Mouse (Mus musculus) intestine, embryonic 15.5 days (tissue): ENCODE measurements around the gene Pkig. TPM values are rescaled to one million over a fixed set of nuclear protein-coding genes. Genes with fewer than 3 reads are reported as not detected.

Source experiments
- ATAC-seq: fragments of 200-750 bp; cut with Nextera tagmentation; 2 replicates; pipeline ENCODE4 v1.8.0; 2017; ENCODE audit warnings: moderate TSS enrichment, moderate library complexity
- H3K27ac ChIP-seq: fragments of 300-500 bp; sonication (generic); 2 replicates; pipeline ENCODE4 v1.5.1; 2015; ENCODE audit warnings: mild to moderate bottlenecking, inconsistent platforms
- H3K27me3 ChIP-seq: fragments of 300-500 bp; sonication (generic); replicated peaks from 2 replicates; pipeline ENCODE4 v1.6.1; 2015; ENCODE audit warnings: inconsistent platforms
- H3K36me3 ChIP-seq: fragments of 300-500 bp; sonication (generic); 2 replicates; pipeline ENCODE4 v1.6.1; 2015; ENCODE audit warnings: inconsistent platforms
- H3K4me1 ChIP-seq: fragments of 300-500 bp; sonication (generic); replicated peaks from 2 replicates; pipeline ENCODE4 v1.6.1; 2015; ENCODE audit warnings: inconsistent platforms
- H3K4me2 ChIP-seq: fragments of 300-500 bp; sonication (generic); replicated peaks from 2 replicates; pipeline ENCODE4 v1.6.1; 2015; ENCODE audit warnings: mild to moderate bottlenecking, inconsistent platforms
- H3K4me3 ChIP-seq: fragments of 300-500 bp; sonication (generic); replicated peaks from 2 replicates; pipeline ENCODE4 v1.5.1; 2015; ENCODE audit warnings: inconsistent platforms
- H3K9ac ChIP-seq: fragments of 300-500 bp; sonication (generic); 2 replicates; pipeline ENCODE4 v1.6.1; 2015; ENCODE audit warnings: inconsistent platforms
- H3K9me3 ChIP-seq: fragments of 300-500 bp; sonication (generic); 2 replicates; pipeline ENCODE4 v1.6.1; 2016; ENCODE audit warnings: inconsistent platforms
- WGBS: fragments of 180-500 bp; shearing (Covaris S2); methylation state at CpG from one replicate; pipeline ENCODE4 v1.1.7; 2015; 5-methylcytosine and 5-hydroxymethylcytosine counted together
- polyA plus RNA-seq: library from polyadenylated mRNA; unstranded; fragments of >200 nt; fragmentation: Nextera tagmentation; extraction: Ambion mirVana; gene quantifications from 2 replicates; pipeline ENCODE4 v1.2.1, GENCODE M21; 2015

The Pkig gene
- polyA plus RNA-seq, 1 experiment from 2014 or later = 122 TPM

DNA sequence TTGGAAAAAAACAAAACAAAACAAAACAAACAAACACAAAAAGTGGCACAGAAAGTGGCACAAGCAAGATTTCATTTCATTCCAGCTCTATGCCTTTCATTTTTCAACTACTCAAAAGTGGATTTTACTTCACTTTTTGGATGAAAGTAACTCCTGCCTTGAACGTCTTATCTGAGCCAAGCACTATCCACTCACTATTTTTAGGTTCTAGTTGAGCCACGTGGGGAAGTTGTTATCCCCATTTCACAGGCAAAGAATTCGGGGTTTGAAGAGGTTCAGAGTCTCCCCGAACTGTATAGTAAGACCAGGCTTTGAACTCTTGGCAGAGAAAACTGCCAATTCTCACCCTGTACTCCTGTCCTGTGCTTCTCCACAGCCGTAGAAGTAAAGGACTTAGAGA, 50.1 kb downstream of the Pkig start:
- H3K27me3 ChIP-seq = no peaks in the 10 kb centered on the region
- no peak overlapping the region for H3K27ac ChIP-seq
- H3K9me3 ChIP-seq = no peaks in the 10 kb centered on the region
- no peak overlapping the region for H3K4me3 ChIP-seq
- peaks cover 3% of the 10 kb centered on the region; the same call in 1 of the 2 replicates for H3K36me3 ChIP-seq
- H3K4me1 ChIP-seq = peaks cover 11% of the 10 kb centered on the region
- no peak overlapping the region for H3K4me2 ChIP-seq
- H3K9ac ChIP-seq = no peak overlapping the region
- no peak for ATAC-seq
- 84% methylated on average over 5 of the region's 5 CpGs for WGBS

DNA sequence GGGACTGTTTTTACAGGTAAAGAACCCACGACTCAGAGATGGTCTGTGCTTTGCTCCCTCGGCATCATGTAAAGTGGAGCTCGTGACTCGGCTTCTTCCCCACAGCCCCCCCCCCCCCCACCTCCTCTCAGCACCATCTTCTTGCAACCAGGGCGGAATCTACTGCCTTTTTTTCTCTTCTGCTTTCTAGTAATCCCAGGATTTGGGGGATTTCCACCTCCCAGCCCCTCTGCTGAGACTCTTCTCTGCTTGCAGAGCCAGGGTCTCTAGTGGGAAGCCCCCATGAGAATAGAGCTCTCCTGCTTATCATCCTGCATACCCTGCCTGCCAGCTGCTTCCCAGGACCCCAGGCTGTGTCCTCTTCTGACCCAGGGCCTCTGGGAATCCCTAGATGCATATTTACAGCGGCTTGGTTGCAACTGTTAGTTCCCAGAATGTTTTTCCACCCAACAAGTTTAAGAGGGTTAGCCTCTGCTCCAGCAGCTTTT, 50.6 kb downstream of the Pkig start:
- no peak for ATAC-seq
- 77% methylated on average over 6 of the region's 6 CpGs for WGBS
- peaks cover 3% of the 10 kb centered on the region; the same call in 1 of the 2 replicates for H3K36me3 ChIP-seq
- no peak overlapping the region for H3K4me2 ChIP-seq
- peaks cover 11% of the 10 kb centered on the region for H3K4me1 ChIP-seq
- no peaks in the 10 kb centered on the region for H3K27me3 ChIP-seq
- H3K9me3 ChIP-seq = no peaks in the 10 kb centered on the region
- no peak overlapping the region for H3K9ac ChIP-seq
- no peak overlapping the region for H3K27ac ChIP-seq
- no peak overlapping the region for H3K4me3 ChIP-seq

DNA sequence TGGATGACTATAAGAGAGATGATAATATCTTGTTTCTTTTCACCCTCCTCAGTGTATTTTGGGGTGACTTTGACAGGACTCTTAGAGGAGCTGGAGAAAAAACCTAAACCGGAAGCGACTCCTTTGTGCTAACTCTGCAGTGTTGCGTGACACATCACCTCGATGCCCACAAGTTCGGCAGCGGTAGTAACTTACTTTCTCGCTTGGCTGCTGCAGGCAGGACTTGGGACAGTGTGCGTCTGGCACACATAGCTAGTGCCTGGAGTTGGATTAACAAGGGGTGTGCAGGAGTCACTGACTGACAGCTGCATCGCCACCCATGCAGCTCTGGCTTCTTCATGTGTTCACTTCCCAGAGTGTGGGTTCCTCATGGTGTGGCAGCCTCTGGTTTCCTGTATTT, 51.8 kb downstream of the Pkig start:
- Histone ChIP-seq H3K4me3 (no peak overlapping the region), H3K4me1 (peaks cover 11% of the 10 kb centered on the region), H3K4me2 (no peak overlapping the region), H3K9ac (no peak overlapping the region), H3K27me3 (no peaks in the 10 kb centered on the region), H3K36me3 (peaks cover 3% of the 10 kb centered on the region; the same call in 1 of the 2 replicates), H3K27ac (no peak overlapping the region), H3K9me3 (no peaks in the 10 kb centered on the region)
- 88% methylated on average over 9 of the region's 9 CpGs for WGBS
- ATAC-seq = no peak

DNA sequence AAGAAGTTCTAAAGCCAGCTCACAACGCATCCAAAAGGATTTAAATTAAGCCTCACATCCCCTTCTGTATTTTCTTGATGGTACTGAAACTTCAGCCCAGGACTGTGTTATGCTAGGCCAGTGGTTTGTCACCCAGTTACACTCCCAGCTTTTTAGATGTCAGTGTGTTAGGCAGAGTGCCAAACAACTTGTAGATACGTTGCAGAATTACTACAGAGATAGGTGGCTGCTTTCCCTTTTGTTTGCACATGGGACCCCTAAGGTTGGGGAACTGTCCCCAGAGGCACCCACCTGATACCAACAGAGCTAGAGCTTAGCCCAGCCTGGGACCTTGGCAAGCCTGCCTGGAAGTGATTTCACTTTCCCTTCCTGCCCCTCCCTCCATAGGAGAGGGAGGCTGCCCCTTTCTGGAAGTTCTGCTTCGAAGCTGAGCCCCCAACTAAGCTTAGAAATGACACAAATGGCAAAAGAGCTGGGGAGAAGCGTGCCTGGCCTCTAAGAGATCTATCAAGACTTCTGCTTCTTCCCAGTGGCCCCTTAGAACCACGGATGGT, 52.5 kb downstream of the Pkig start:
- no peak for ATAC-seq
- Histone ChIP-seq H3K36me3 (no peaks in the 10 kb centered on the region; the same call in 1 of the 2 replicates), H3K9me3 (no peaks in the 10 kb centered on the region), H3K9ac (no peak overlapping the region), H3K27me3 (no peaks in the 10 kb centered on the region), H3K4me1 (peaks cover 10% of the 10 kb centered on the region), H3K27ac (no peak overlapping the region), H3K4me3 (no peak overlapping the region), H3K4me2 (no peak overlapping the region)
- 70% methylated on average over 5 of the region's 5 CpGs for WGBS

DNA sequence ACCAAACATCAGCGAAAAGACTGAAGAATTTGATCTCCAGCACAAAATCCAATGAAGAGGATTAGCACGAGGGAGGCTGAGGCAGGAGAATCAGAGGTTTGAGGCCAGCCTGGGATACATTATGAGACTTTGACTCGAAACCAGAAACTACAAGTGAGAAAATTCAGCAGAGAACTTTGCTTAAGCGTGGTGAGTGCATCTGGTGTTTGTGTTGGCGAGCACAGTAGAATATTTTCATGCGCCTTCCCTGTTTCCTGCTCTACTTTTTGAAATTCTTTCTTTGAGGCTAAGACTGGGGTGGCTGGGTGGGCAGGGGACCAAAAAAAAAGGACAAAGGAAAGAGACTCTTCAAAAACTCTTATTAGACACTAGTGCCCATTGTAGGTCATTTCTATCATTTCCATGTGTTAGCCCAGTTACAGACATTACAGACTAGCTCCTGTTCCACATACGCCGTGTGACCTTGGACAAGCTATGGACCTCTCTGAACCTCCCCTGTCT, 53.2 kb downstream of the Pkig start:
- ATAC-seq = no peak
- Histone ChIP-seq H3K27ac (no peak overlapping the region), H3K4me2 (no peak overlapping the region), H3K27me3 (no peaks in the 10 kb centered on the region), H3K36me3 (no peaks in the 10 kb centered on the region; the same call in 1 of the 2 replicates), H3K9me3 (no peaks in the 10 kb centered on the region), H3K4me3 (no peak overlapping the region), H3K4me1 (peaks cover 14% of the 10 kb centered on the region), H3K9ac (no peak overlapping the region)
- WGBS = 89% methylated on average over 8 of the region's 8 CpGs

DNA sequence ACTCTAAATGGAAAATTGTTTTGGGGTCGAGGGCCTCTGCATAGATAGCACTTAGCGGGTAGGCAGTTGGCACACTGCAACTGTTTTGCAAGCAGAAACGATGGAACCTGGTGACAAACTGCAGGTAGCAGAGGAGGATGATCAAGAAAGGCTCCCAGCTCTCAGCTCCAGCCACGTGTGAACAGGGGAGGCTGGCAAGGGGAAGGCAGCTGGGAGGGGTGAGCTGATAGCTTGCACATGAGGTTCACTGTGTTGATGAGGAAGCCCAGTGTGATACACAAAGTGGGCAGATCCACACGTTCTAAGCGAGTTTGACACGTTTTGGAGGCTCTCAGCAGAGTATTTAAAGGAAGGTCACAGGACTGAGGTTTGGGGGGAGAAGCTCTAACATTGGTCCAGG, 54.3 kb downstream of the Pkig start:
- 60% methylated on average over 7 of the region's 7 CpGs for WGBS
- Histone ChIP-seq H3K4me3 (no peak overlapping the region), H3K4me1 (peaks cover 24% of the 10 kb centered on the region), H3K27me3 (no peaks in the 10 kb centered on the region), H3K4me2 (no peak overlapping the region), H3K27ac (0 out of 2 replicates have a peak overlapping the region, but pooled peaks have one; percentile 27), H3K9ac (no peak overlapping the region), H3K36me3 (no peaks in the 10 kb centered on the region; the same call in 1 of the 2 replicates), H3K9me3 (no peaks in the 10 kb centered on the region)
- no peak for ATAC-seq

DNA sequence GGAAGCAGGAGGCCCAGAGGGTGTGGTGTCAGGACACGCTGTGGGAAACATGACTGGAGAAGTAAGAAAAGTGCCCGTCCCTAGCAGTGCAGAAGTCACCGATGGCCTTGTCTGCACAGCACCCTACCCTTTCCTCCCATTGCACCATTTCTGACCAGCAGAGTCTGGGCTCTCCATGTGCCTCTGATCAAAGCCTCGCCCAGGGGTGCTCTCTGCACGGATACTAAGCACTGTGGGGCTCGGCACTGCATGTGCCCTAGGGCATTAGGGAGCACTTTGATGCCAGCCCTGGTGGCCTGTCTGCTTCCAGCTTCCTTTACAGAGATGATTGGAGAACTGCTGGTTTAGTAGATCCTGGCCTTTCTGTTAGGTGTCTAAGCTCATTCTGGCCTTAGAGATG, 54.7 kb downstream of the Pkig start:
- no peaks in the 10 kb centered on the region for H3K9me3 ChIP-seq
- no peak for ATAC-seq
- H3K27me3 ChIP-seq = no peaks in the 10 kb centered on the region
- peaks cover 24% of the 10 kb centered on the region for H3K4me1 ChIP-seq
- H3K9ac ChIP-seq = no peak overlapping the region
- no peak overlapping the region for H3K4me3 ChIP-seq
- H3K27ac ChIP-seq = peak overlapping the region; percentile 27; the same call in 1 of the 2 replicates
- H3K36me3 ChIP-seq = no peaks in the 10 kb centered on the region; the same call in 1 of the 2 replicates
- 79% methylated on average over 6 of the region's 6 CpGs for WGBS
- no peak overlapping the region for H3K4me2 ChIP-seq

DNA sequence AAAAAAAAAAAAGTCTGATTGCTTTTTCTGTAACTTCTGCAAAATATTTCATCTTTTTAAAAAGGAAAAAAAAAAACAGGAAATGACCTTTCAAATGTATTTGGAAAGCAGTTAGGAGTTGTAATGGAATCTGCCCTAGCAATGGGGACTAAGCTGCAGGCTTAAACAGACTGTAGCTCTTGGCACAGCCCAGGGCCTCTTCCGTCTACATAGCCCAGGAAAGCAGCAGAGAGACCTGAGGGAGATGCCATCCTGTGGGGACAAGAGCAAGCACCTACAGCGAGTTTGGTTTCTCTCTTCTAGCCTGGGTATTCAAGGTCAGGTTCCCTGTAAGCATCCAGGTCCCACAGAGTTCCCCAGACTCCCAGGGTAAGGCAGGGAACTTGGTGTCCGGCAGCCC, 55.2 kb downstream of the Pkig start:
- Histone ChIP-seq H3K4me3 (no peak overlapping the region), H3K4me1 (peaks cover 24% of the 10 kb centered on the region), H3K27me3 (no peaks in the 10 kb centered on the region), H3K9ac (no peak overlapping the region), H3K4me2 (no peak overlapping the region), H3K9me3 (no peaks in the 10 kb centered on the region), H3K36me3 (no peaks in the 10 kb centered on the region; the same call in 1 of the 2 replicates), H3K27ac (no peak overlapping the region)
- no peak for ATAC-seq
- WGBS = 83% methylated on average over 3 of the region's 3 CpGs

DNA sequence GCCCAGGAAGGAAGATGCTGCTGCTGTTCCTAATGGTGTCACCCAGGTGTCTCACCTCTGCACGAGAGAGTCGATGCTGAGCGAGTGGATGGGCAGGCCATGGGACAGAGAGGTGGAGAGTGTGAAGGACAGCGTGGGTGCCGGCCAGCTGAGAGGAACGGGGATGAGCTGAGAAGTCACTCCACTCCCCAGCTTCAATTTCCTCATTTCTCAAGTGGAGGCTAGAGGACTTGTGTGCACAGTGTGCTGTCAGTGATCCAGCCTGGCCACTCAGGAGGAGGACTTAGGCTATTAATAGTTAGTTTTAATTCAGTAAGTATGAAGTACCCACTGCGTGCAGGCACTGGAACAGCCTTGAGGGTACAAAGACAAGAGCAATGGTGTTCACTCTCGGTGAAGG, 58.3 kb downstream of the Pkig start:
- H3K4me1 ChIP-seq = peaks cover 27% of the 10 kb centered on the region
- no peak for ATAC-seq
- WGBS = 56% methylated on average over 8 of the region's 8 CpGs
- no peak overlapping the region for H3K9ac ChIP-seq
- 0 out of 2 replicates have a peak overlapping the region, but pooled peaks have one; percentile 22 for H3K27ac ChIP-seq
- no peak overlapping the region for H3K4me2 ChIP-seq
- H3K27me3 ChIP-seq = no peaks in the 10 kb centered on the region
- no peak overlapping the region for H3K4me3 ChIP-seq
- H3K36me3 ChIP-seq = no peaks in the 10 kb centered on the region; the same call in 1 of the 2 replicates
- no peaks in the 10 kb centered on the region for H3K9me3 ChIP-seq

DNA sequence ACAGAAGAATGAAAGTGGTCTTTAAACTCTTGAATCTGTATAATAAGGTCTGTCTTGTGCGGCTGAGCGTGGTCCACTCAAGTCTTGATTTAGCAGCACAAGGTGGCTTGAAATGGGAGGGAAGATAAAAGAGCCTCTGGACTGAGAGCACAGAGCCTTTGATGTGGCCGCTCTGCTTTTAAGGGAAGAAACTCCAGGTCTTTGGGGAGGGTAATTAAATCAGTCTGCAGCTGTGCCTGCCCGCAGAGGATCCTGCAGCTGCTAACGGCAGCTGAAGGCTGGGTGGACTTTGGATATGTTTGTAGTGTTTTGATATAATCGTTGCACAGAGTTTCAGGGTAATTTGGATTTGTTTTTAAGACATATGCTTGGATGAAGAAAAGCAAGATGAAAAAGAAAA, 58.7 kb downstream of the Pkig start:
- 0 out of 2 replicates have a peak overlapping the region, but pooled peaks have one; percentile 24 for H3K27ac ChIP-seq
- ATAC-seq = peak; percentile 67
- 18% methylated on average over 6 of the region's 6 CpGs for WGBS

DNA sequence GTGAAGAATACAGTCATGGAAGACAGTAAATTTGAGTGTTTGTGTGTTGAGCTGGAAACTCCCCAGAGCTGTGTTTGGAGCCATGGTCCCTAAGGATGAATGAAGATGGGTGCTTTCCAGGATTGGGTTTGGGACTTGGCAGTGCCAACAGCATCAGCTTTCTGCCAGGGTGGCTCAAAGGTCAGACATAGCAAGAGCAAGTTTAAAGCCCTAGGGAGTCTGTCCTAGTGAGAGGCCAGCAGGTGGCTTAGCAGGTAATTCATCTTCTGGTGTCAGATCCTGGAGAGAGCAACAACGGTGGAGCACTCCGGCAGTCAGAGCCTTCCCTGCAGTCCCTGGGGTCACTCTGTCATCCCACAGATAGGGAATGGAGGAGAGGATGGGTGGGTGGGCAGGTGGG, 60.3 kb downstream of the Pkig start:
- Histone ChIP-seq H3K9me3 (no peaks in the 10 kb centered on the region), H3K4me1 (peaks cover 20% of the 10 kb centered on the region; the same call in 1 of the 2 replicates), H3K27ac (0 out of 2 replicates have a peak overlapping the region, but pooled peaks have one; percentile 54), H3K27me3 (no peaks in the 10 kb centered on the region), H3K36me3 (no peaks in the 10 kb centered on the region; the same call in 1 of the 2 replicates), H3K4me3 (no peak overlapping the region), H3K4me2 (no peak overlapping the region), H3K9ac (no peak overlapping the region)
- WGBS = 24% methylated on average over 2 of the region's 2 CpGs
- ATAC-seq = peak; percentile 11

More for the DNA sequence above, 58.7 kb downstream of the Pkig start:
- H3K4me1 ChIP-seq = peaks cover 27% of the 10 kb centered on the region
- H3K9me3 ChIP-seq = no peaks in the 10 kb centered on the region
- H3K4me3 ChIP-seq = no peak overlapping the region
- H3K9ac ChIP-seq = no peak overlapping the region
- H3K4me2 ChIP-seq = no peak overlapping the region
- H3K27me3 ChIP-seq = no peaks in the 10 kb centered on the region
- no peaks in the 10 kb centered on the region; the same call in 1 of the 2 replicates for H3K36me3 ChIP-seq

DNA sequence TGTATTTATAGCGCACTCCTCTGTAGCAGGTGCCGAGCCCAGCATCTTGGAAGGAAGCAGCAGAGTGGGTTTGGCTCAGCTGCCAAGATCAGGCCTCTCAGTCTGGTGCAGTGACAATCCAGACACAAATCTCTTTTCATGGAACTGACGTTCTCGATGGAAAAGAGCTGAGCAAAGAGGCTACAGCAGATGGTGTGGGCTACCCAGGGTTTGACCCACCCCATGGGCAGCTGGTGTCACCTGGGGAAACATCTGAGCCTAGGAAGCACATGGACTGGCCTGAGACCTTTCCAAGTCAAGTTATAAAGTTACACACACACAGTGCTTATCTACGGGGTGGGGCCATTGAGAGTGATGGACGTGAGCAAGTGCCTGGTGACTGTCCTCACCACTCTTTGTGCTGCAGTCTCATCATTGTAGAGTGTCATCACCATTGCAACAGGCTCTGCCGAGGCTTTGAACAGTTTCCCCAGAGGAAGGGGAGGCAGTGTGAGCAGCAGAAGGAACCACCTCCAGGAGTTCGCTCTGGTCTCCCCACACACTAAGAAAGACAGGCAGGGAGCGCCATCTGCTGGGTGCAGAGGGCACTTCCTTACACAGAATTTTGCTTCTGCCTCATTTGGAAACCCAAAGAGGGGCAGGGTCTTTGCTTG, 60.9 kb downstream of the Pkig start:
- no peaks in the 10 kb centered on the region for H3K27me3 ChIP-seq
- 31% methylated on average over 9 of the region's 9 CpGs for WGBS
- H3K9me3 ChIP-seq = no peaks in the 10 kb centered on the region
- H3K4me1 ChIP-seq = peaks cover 20% of the 10 kb centered on the region; the same call in 1 of the 2 replicates
- H3K4me2 ChIP-seq = 0 out of 2 replicates have a peak overlapping the region, but pooled peaks have one; percentile 30
- no peak overlapping the region for H3K4me3 ChIP-seq
- no peaks in the 10 kb centered on the region; the same call in 1 of the 2 replicates for H3K36me3 ChIP-seq
- H3K27ac ChIP-seq = peak overlapping the region; percentile 54
- H3K9ac ChIP-seq = no peak overlapping the region
- ATAC-seq = peak; percentile 79
